Mouse (Mus musculus): Measurements from ENCODE around the gene Nploc4. TPM values are rescaled to one million over a fixed set of nuclear protein-coding genes. Genes with fewer than 3 reads are reported as not detected.

Gene Nploc4
- polyA plus RNA-seq, 1 experiment: 61.8 TPM

GRCm38 (mm10) chr11:120351250-120352092 is 86.0 kb downstream of the Nploc4 start:
- peaks cover 26% of the 10 kb centered on the region for H3K79me2 ChIP-seq (ENCODE audit: control insufficient read depth, insufficient read depth)
- TF ChIP-seq TCF12 (IDR thresholded peaks at IDR 0.05; ENCODE audit: insufficient read depth, poor library complexity, severe bottlenecking) (no peak), MYOD1 (IDR thresholded peaks at IDR 0.05; ENCODE audit: control insufficient read depth in 1 of 3, insufficient read length in 2 of 3, low read depth in 2 of 3) (no peak), POLR2AphosphoS2 (IDR thresholded peaks at IDR 0.05; ENCODE audit: insufficient read length, low read depth) (peak; percentile 53)
- peak overlapping the region; percentile 97 for H3K4me3 ChIP-seq
- H3K36me3 ChIP-seq (ENCODE audit: control insufficient read depth, insufficient read depth): peaks cover 9% of the 10 kb centered on the region
- H3K4me2 ChIP-seq (ENCODE audit: low read depth): peak overlapping the region; percentile 99
- no peak overlapping the region for H3ac ChIP-seq (ENCODE audit: control insufficient read depth, insufficient read length)
- H3K27me3 ChIP-seq (ENCODE audit: control insufficient read depth, insufficient read depth, insufficient read length): no peaks in the 10 kb centered on the region

- Histone ChIP-seq H3K4me2 (ENCODE audit: low read depth) (peak overlapping the region; percentile 99), H3K79me2 (ENCODE audit: control insufficient read depth, insufficient read depth) (peaks cover 27% of the 10 kb centered on the region), H3ac (ENCODE audit: control insufficient read depth, insufficient read length) (no peak overlapping the region), H3K4me3 (peak overlapping the region; percentile 97), H3K36me3 (ENCODE audit: control insufficient read depth, insufficient read depth) (peaks cover 9% of the 10 kb centered on the region), H3K27me3 (ENCODE audit: control insufficient read depth, insufficient read depth, insufficient read length) (no peaks in the 10 kb centered on the region)
- TF ChIP-seq POLR2AphosphoS2 (IDR thresholded peaks at IDR 0.05; ENCODE audit: insufficient read length, low read depth): no peak
- TF ChIP-seq POLR2A (IDR thresholded peaks at IDR 0.05; ENCODE audit: insufficient read length, low read depth): no peak
- TF ChIP-seq MAX (IDR thresholded peaks at IDR 0.05; ENCODE audit: low read depth): no peak
- no peak for TF ChIP-seq MYOD1 (IDR thresholded peaks at IDR 0.05; ENCODE audit: control insufficient read depth in 1 of 3, insufficient read length in 2 of 3, low read depth in 2 of 3)
- no peak for TF ChIP-seq SRF (IDR thresholded peaks at IDR 0.05; ENCODE audit: control insufficient read depth, insufficient read length, low read depth)
- TF ChIP-seq CEBPB (IDR thresholded peaks at IDR 0.05; ENCODE audit: insufficient read depth, poor library complexity, severe bottlenecking): no peak
- no peak for TF ChIP-seq TCF3 (IDR thresholded peaks at IDR 0.05; ENCODE audit: insufficient read length, low read depth)
- no peak for TF ChIP-seq E2F4 (IDR thresholded peaks at IDR 0.05; ENCODE audit: insufficient read depth)
Observed at GRCm38 (mm10) chr11:120350711-120351110, 86.8 kb downstream of the Nploc4 start.

GRCm38 (mm10) chr11:120349986-120350702 is 87.4 kb downstream of the Nploc4 start:
- Histone ChIP-seq H3K27me3 (ENCODE audit: control insufficient read depth, insufficient read depth, insufficient read length) (no peaks in the 10 kb centered on the region), H3ac (ENCODE audit: control insufficient read depth, insufficient read length) (peak overlapping the region; percentile 94), H3K36me3 (ENCODE audit: control insufficient read depth, insufficient read depth) (peaks cover 14% of the 10 kb centered on the region), H3K79me2 (ENCODE audit: control insufficient read depth, insufficient read depth) (peaks cover 32% of the 10 kb centered on the region), H3K4me2 (ENCODE audit: low read depth) (peak overlapping the region; percentile 99), H3K4me3 (peak overlapping the region; percentile 97)
- TF ChIP-seq TCF3 (IDR thresholded peaks at IDR 0.05; ENCODE audit: insufficient read length, low read depth) (no peak), MAX (IDR thresholded peaks at IDR 0.05; ENCODE audit: low read depth) (no peak), POLR2AphosphoS2 (IDR thresholded peaks at IDR 0.05; ENCODE audit: insufficient read length, low read depth) (peak; percentile 82), USF1 (IDR thresholded peaks at IDR 0.05; ENCODE audit: low read depth) (peak; percentile 17), REST (IDR thresholded peaks at IDR 0.05; ENCODE audit: insufficient read depth, insufficient read length) (no peak), MYOG (IDR thresholded peaks at IDR 0.05; ENCODE audit: control insufficient read depth in 1 of 3, insufficient read depth in 1 of 3, insufficient read length in 2 of 3, low read depth in 2 of 3) (peak in 1 of 3 experiments; percentile 47), SRF (IDR thresholded peaks at IDR 0.05; ENCODE audit: control insufficient read depth, insufficient read length, low read depth) (peak; percentile 100), POLR2A (IDR thresholded peaks at IDR 0.05; ENCODE audit: insufficient read length, low read depth) (peak; percentile 71)

GRCm38 (mm10) chr11:120349371-120349985 is 88.0 kb downstream of the Nploc4 start:
- TF ChIP-seq MYOD1 (IDR thresholded peaks at IDR 0.05; ENCODE audit: control insufficient read depth in 1 of 3, insufficient read length in 2 of 3, low read depth in 2 of 3): no peak
- TF ChIP-seq E2F4 (IDR thresholded peaks at IDR 0.05; ENCODE audit: insufficient read depth): no peak
- TF ChIP-seq CEBPB (IDR thresholded peaks at IDR 0.05; ENCODE audit: insufficient read depth, poor library complexity, severe bottlenecking): no peak
- peak; percentile 52 for TF ChIP-seq POLR2A (IDR thresholded peaks at IDR 0.05; ENCODE audit: insufficient read length, low read depth)
- no peak for TF ChIP-seq USF1 (IDR thresholded peaks at IDR 0.05; ENCODE audit: low read depth)
- TF ChIP-seq TCF3 (IDR thresholded peaks at IDR 0.05; ENCODE audit: insufficient read length, low read depth): no peak
- no peak for TF ChIP-seq SRF (IDR thresholded peaks at IDR 0.05; ENCODE audit: control insufficient read depth, insufficient read length, low read depth)
- TF ChIP-seq MYOG (IDR thresholded peaks at IDR 0.05; ENCODE audit: control insufficient read depth in 1 of 3, insufficient read depth in 1 of 3, insufficient read length in 2 of 3, low read depth in 2 of 3): no peak
- peak; percentile 66 for TF ChIP-seq POLR2AphosphoS2 (IDR thresholded peaks at IDR 0.05; ENCODE audit: insufficient read length, low read depth)
- TF ChIP-seq TCF12 (IDR thresholded peaks at IDR 0.05; ENCODE audit: insufficient read depth, poor library complexity, severe bottlenecking): no peak
- no peak for TF ChIP-seq MAX (IDR thresholded peaks at IDR 0.05; ENCODE audit: low read depth)
- H3K36me3 ChIP-seq (ENCODE audit: control insufficient read depth, insufficient read depth): peaks cover 16% of the 10 kb centered on the region
- H3K4me2 ChIP-seq (ENCODE audit: low read depth): peak overlapping the region; percentile 99
- peak overlapping the region; percentile 97 for H3K4me3 ChIP-seq
- peak overlapping the region; percentile 94 for H3ac ChIP-seq (ENCODE audit: control insufficient read depth, insufficient read length)
- H3K79me2 ChIP-seq (ENCODE audit: control insufficient read depth, insufficient read depth): peaks cover 33% of the 10 kb centered on the region
- H3K27me3 ChIP-seq (ENCODE audit: control insufficient read depth, insufficient read depth, insufficient read length): no peaks in the 10 kb centered on the region

Measured in myocyte (in vitro differentiated cells).